Mouse (Mus musculus) embryonic facial prominence, embryonic 11.5 days (tissue): ENCODE results near the gene Rfxank. TPM values are rescaled to one million over a fixed set of nuclear protein-coding genes. Genes with fewer than 3 reads are reported as not detected.

Source experiments
- ATAC-seq: fragments of 200-750 bp; cut with Nextera tagmentation; replicated peaks from 2 replicates; pipeline ENCODE4 v1.8.0; 2017; ENCODE audit warnings: low read depth; ENCODE audit not compliant: insufficient number of reproducible peaks, low FRiP score, low TSS enrichment
- DNase-seq: peaks from one replicate; pipeline ENCODE4 v3.0.0-alpha.2; 2015; ENCODE audit warnings: low spot score
- H3K27ac ChIP-seq: fragments of 300-500 bp; sonication (generic); replicated peaks from 2 replicates; pipeline ENCODE4 v1.5.1; 2014; ENCODE audit warnings: mild to moderate bottlenecking, low read depth, low read length, control low read depth
- H3K27me3 ChIP-seq: fragments of 300-500 bp; sonication (generic); 2 replicates; pipeline ENCODE4 v1.6.1; 2014; ENCODE audit warnings: mild to moderate bottlenecking, low read length, moderate library complexity, mixed read lengths; ENCODE audit not compliant: control insufficient read depth, insufficient read depth
- H3K36me3 ChIP-seq: fragments of 300-500 bp; sonication (generic); replicated peaks from 2 replicates; pipeline ENCODE4 v1.6.1; 2014; ENCODE audit warnings: low read depth, mild to moderate bottlenecking, low read length, moderate library complexity, mixed read lengths; ENCODE audit not compliant: control insufficient read depth, insufficient read depth
- H3K4me1 ChIP-seq: fragments of 300-500 bp; sonication (generic); 2 replicates; pipeline ENCODE4 v1.6.1; 2014; ENCODE audit warnings: low read length, mixed read lengths; ENCODE audit not compliant: control insufficient read depth, insufficient read depth
- H3K4me2 ChIP-seq: fragments of 300-500 bp; sonication (generic); 2 replicates; pipeline ENCODE4 v1.6.1; 2014; ENCODE audit warnings: low read depth, mild to moderate bottlenecking, control low read depth, low read length, moderate library complexity
- H3K4me3 ChIP-seq: fragments of 300-500 bp; sonication (generic); 2 replicates; pipeline ENCODE4 v1.5.1; 2014; ENCODE audit warnings: low read depth, low read length, control low read depth
- H3K9ac ChIP-seq: fragments of 300-500 bp; sonication (generic); replicated peaks from 2 replicates; pipeline ENCODE4 v1.6.1; 2014; ENCODE audit warnings: mild to moderate bottlenecking, control low read depth, low read length
- H3K9me3 ChIP-seq: fragments of 300-500 bp; sonication (generic); replicated peaks from 2 replicates; pipeline ENCODE4 v1.6.1; 2016; ENCODE audit warnings: mild to moderate bottlenecking, low read length, inconsistent platforms, mixed read lengths; ENCODE audit not compliant: control insufficient read depth
- WGBS: fragments of 180-500 bp; shearing (Covaris S2); extraction: QIAGEN DNeasy Blood & Tissue Kit; methylation state at CpG from one replicate; pipeline ENCODE4 v1.1.7; 2014; 5-methylcytosine and 5-hydroxymethylcytosine counted together
- polyA plus RNA-seq: library from polyadenylated mRNA; unstranded; fragments of >200 nt; fragmentation: Nextera tagmentation; extraction: Ambion mirVana; gene quantifications from 2 replicates; pipeline ENCODE4 v1.2.1, GENCODE M21; 2014

The Rfxank gene
- polyA plus RNA-seq, 1 experiment from 2014 or later, result 17.0 TPM

DNA sequence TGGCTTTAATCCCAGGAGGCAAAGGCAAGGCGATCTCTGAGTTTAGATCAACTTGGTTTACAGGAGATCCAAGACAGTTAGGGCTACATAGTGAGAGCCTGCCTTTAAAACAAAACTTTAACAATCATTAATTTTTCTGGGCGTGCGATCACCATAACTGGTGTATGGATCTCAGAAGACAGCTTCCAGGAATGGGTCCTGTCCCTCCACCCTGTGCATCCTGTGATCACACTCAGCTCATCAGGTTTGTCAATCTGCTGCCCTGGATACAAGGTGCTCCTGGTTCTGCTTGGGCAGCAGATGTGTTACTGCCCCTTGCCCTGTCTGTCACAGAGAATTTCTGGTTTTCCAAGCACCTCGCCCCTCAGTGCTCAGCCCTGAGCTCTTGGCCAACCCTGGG, 20.3 kb upstream of the Rfxank start:
- Histone ChIP-seq H3K27ac (no peak overlapping the region), H3K36me3 (no peaks in the 10 kb centered on the region), H3K9me3 (no peaks in the 10 kb centered on the region), H3K4me3 (no peak overlapping the region), H3K4me1 (no peaks in the 10 kb centered on the region), H3K27me3 (no peaks in the 10 kb centered on the region), H3K4me2 (no peak overlapping the region), H3K9ac (no peak overlapping the region)
- 78% methylated on average over 4 of the region's 4 CpGs for WGBS
- ATAC-seq (no peak), DNase-seq (no peak)

DNA sequence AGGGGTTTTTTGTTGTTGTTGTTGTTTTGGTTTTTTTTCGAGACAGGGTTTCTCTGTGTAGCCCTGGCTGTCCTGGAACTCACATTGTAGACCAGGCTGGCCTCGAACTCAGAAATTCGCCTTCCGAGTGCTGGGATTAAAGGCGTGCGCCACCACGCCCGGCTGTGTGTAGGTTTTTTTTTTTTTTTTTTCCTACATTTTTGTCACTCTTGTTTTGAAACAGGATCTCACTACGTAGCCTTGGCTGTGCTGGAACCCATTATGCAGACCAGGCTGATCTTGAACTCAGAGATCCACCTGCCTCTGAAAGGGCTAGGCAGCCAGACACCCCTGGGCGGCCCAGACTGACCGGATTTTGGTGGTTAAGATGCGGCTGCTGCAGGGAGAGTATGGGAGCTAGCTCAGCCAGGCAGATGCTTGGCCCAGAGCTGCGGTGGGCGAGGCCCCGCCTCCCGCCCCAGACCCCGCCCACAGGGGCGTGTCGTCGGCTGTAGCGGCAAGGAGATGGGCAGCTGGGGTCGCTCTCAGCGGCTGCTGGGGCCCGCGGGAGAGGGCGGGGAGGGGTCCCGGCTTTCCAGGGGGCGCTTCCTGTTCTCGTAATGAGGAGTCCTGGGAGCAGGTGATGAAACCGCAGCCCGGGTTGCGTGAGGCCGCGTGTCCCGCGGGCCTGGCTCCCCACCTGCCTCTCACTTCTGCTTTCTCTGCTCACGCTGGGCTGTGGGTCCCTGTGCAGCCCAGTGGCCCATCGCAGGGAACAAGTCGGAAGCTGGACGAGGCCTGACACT, 19.3 kb upstream of the Rfxank start:
- 11% methylated on average over 38 of the region's 40 CpGs for WGBS
- H3K4me1 ChIP-seq, result no peaks in the 10 kb centered on the region
- peak overlapping the region; percentile 42 for H3K4me3 ChIP-seq
- H3K27me3 ChIP-seq, result no peaks in the 10 kb centered on the region
- peak overlapping the region; percentile 70 for H3K4me2 ChIP-seq
- no peaks in the 10 kb centered on the region for H3K36me3 ChIP-seq
- no peak overlapping the region for H3K27ac ChIP-seq
- no peaks in the 10 kb centered on the region for H3K9me3 ChIP-seq
- peak; percentile 88 for DNase-seq
- ATAC-seq, result peak; percentile 85
- peak overlapping the region; percentile 51 for H3K9ac ChIP-seq

DNA sequence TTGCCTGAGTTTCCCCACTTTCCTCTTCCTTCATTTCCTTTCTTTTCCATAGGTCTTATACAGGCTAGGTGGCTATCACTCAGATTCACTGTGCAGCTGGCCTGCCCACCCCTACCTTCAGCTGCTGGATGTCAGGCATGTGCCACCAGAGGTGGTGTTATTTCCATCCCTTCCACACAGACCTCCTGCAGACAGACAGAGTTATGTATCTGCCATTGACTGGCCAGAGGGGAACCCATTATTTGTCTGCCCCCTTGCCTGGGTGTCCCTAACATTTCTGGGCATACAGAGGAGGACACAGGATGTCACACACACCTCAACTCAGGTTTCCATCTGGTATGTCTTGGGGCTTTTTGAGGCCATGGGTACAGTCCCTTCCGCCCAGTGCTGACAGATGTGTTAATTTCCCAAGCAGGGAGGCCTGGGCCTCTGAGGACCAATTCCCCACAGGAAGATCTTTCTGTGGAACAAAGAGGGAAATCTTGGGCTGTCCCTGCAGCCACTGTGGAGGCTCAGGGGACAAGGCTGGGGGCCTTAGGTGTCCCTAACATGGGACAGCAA, 18.4 kb upstream of the Rfxank start:
- no peaks in the 10 kb centered on the region for H3K4me1 ChIP-seq
- no peaks in the 10 kb centered on the region for H3K9me3 ChIP-seq
- no peak for ATAC-seq
- H3K4me3 ChIP-seq, result no peak overlapping the region
- no peak overlapping the region for H3K9ac ChIP-seq
- no peaks in the 10 kb centered on the region for H3K27me3 ChIP-seq
- no peak for DNase-seq
- H3K36me3 ChIP-seq, result no peaks in the 10 kb centered on the region
- no peak overlapping the region for H3K4me2 ChIP-seq
- WGBS, result 88% methylated on average over 1 of the region's 1 CpGs
- no peak overlapping the region for H3K27ac ChIP-seq

DNA sequence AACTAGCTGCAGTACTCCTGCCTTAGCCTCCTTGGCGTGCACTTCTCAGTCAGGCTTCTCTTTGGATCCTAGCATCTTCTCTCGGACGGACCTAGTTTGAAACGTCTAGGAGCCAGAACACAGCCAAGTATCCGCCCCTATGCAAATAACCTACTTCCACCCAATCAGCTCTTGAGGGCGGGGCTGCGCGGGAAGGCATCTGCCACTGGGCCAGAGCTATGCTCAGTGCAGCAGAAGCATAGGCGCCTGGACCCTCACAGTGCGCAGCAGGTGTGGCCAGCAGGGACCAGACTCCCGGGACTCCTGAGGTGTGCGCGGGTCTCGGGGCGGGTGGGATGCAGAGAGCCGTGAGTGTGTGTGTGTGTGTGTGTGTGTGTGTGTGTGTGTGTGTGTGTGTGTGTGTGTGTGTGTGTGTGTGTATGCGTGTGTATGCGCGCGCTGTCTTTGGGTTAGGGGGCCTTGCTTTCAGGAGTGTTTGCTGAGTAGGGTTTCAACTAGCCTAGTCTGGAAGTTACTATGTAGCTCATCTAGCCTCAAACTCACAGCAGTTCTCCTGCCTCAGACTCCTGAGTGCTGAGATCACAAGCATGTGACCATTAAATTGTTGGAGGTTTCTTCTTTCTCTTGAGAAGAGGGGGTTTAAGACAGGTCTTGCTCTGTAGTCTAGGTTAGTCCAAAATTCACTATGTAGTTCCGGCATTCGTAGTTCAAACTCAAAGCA, 13.7 kb upstream of the Rfxank start:
- H3K4me3 ChIP-seq, result no peak overlapping the region
- peak; percentile 95 for ATAC-seq
- H3K4me1 ChIP-seq, result no peaks in the 10 kb centered on the region
- no peaks in the 10 kb centered on the region for H3K27me3 ChIP-seq
- WGBS, result 17% methylated on average over 19 of the region's 22 CpGs
- H3K4me2 ChIP-seq, result 0 out of 2 replicates have a peak overlapping the region, but pooled peaks have one; percentile 2
- H3K27ac ChIP-seq, result no peak overlapping the region
- H3K36me3 ChIP-seq, result no peaks in the 10 kb centered on the region
- DNase-seq, result peak; percentile 87
- H3K9ac ChIP-seq, result no peak overlapping the region
- H3K9me3 ChIP-seq, result no peaks in the 10 kb centered on the region

DNA sequence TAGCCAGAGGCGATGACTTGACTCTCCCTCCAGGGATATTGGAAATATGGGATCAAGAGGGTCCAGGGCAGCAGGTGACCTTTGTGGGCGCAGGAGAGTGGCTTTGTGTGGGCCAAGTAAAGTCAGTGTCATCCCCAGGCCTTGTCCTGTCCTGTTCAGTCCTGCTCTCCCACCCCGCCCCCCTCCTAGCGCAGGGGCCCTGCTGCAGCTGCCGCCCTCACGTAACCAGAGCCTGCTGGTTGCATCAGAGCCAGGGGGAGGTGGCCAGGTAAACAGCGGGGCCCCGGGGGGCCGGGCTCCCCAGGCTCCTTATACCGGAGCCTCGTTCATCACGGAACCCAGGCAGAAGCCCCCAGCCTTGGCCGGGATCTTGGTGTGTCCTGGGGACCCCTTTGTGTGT, 11.2 kb upstream of the Rfxank start:
- peak; percentile 30 for DNase-seq
- H3K4me2 ChIP-seq, result no peak overlapping the region

DNA sequence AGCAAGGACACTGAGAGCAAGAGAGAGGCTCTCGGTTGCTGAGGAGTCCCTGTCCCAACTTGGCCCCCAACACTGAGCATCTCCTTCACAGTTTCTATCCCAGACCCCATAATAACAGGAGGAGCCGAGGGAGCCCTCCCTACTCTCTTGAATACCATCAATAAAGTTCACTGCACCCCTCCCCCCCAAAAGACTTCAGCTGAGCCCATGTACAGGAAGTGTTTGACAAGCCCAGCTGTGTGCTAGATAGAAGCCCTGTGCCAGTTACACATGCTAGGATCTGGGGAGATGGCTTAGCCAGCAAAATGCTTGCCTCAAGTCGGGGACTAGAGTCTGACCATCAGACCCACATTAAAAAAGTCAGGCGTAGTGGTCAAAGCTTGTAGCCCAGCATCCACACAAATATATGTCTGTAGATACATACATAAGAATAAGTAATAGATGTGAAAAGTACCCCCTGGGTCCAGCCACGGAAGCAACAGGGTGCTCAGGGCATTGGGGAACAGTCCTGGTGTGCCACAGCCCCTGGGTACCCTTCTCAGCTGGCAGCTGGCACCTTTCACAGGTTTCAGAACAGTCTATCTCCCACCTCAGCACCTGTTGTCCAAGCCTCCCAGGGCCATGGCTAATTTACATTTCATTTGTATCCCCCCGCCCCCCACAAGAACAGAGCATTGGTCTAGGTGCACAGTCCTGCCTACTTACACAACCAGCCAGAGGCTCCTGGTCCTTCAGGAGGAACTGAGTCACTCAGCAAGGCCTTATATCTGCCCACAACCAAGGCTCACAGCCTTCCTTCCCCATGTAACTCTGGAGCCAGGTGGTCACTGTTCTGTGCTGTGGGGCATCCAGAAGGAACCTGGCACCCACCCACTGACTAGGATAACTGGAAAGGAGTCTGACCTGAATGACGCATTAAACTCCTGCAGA, 9.0 kb upstream of the Rfxank start:
- Histone ChIP-seq H3K27ac (no peak overlapping the region), H3K36me3 (peaks cover 2% of the 10 kb centered on the region), H3K9me3 (no peaks in the 10 kb centered on the region), H3K27me3 (no peaks in the 10 kb centered on the region), H3K9ac (no peak overlapping the region), H3K4me3 (no peak overlapping the region), H3K4me1 (no peaks in the 10 kb centered on the region), H3K4me2 (no peak overlapping the region)
- DNase-seq (no peak), ATAC-seq (no peak)
- 81% methylated on average over 7 of the region's 7 CpGs for WGBS

More for the DNA sequence above, 11.2 kb upstream of the Rfxank start:
- Histone ChIP-seq H3K4me3 (no peak overlapping the region), H3K9me3 (no peaks in the 10 kb centered on the region), H3K9ac (peak overlapping the region; percentile 41; the same call in 1 of the 2 replicates), H3K4me1 (no peaks in the 10 kb centered on the region), H3K27me3 (no peaks in the 10 kb centered on the region), H3K36me3 (peaks cover 2% of the 10 kb centered on the region; the same call in 1 of the 2 replicates), H3K27ac (no peak overlapping the region)
- WGBS, result 15% methylated on average over 13 of the region's 13 CpGs
- ATAC-seq, result no peak

DNA sequence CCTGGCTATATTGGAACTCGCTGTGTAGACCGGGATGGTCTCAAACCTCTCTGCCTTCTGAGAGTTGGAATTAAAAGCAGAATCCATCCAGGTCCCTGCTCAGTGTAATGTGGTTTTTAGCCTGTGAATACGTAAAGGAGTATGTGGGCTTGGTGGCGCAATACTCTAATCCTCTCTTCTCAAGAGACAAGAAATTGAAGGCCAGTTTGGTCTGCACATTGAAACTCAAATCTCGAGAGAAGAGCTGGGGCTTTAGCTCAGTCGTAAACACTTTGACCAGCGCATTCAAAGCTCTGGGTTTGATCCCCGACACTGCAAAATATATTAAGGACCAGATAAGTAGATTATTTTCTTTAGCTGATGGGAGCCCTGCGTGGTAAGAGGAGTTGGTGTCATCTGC, 1.0 kb upstream of the Rfxank start:
- peaks cover 3% of the 10 kb centered on the region for H3K36me3 ChIP-seq
- no peak for ATAC-seq
- peak overlapping the region; percentile 78 for H3K4me3 ChIP-seq
- H3K27me3 ChIP-seq, result no peaks in the 10 kb centered on the region
- peak overlapping the region; percentile 83 for H3K9ac ChIP-seq
- peaks cover 5% of the 10 kb centered on the region for H3K4me1 ChIP-seq
- peak overlapping the region; percentile 57 for H3K27ac ChIP-seq
- H3K4me2 ChIP-seq, result peak overlapping the region; percentile 81
- no peaks in the 10 kb centered on the region for H3K9me3 ChIP-seq
- peak; percentile 11 for DNase-seq
- WGBS, result 13% methylated on average over 9 of the region's 9 CpGs
